Comparison of ENCODE assay signal across 16 mouse cellular contexts in the genomic region with DNA sequence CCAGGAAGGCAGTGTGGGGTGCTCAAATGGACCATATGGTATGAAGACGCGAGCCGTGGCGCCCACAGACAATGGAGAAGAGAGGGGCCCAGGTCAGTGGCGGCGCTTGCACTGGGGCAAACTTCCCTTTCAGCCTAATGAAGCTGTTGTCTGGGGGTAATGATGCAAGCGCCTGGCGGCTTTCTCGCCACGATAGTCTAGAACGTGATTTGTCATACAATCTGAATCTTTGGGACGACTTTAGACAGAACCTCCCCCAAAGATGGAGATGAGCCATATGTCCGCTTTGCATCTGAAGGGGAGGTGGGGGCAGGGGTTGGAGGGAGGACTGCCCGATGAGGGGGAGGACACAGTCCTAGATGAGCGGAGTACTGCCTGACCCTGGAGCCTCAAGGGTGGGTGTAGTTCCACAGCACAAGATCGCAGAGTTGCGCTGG. TPM values are rescaled to one million over a fixed set of nuclear protein-coding genes. Genes with fewer than 3 reads are reported as not detected.
DNase-seq lines count a peak whose midpoint lies in the region; ATAC-seq and TF ChIP-seq lines count a peak whose summit lies in the region.
"Had no signal": no experiment of that assay in that cellular context is flagged by ENCODE, and none has a peak within 500 bp of the region (broad histone marks: within the 10 kb centered on the region; RNA-seq: fewer than 3 reads in every experiment).

No protein-coding gene starts in this region.

- no peak overlapping the region for H3K4me2 ChIP-seq in kidney, embryonic 16.5 days (replicated peaks; ENCODE audit: low read depth, low read length)
- H3K4me2 ChIP-seq in hindbrain, embryonic 13.5 days, result no peak overlapping the region
- H3K4me2 ChIP-seq in neural tube, embryonic 14.5 days (ENCODE audit: low read depth, low read length), result no peak overlapping the region
- H3K4me2 ChIP-seq: heart, embryonic 11.5 days had no signal

- H3K9me3 ChIP-seq in kidney, embryonic 16.5 days (ENCODE audit: low read length), result no peaks in the 10 kb centered on the region
- H3K9me3 ChIP-seq in embryonic facial prominence, embryonic 10.5 days, result no peaks in the 10 kb centered on the region
- H3K9me3 ChIP-seq in hindbrain, embryonic 13.5 days, result no peaks in the 10 kb centered on the region
- H3K9me3 ChIP-seq in neural tube, embryonic 14.5 days (ENCODE audit: control insufficient read depth, low read length), result no peaks in the 10 kb centered on the region

- H3K4me1 ChIP-seq in kidney, embryonic 16.5 days (ENCODE audit: insufficient read depth, low read length), result peaks cover 5% of the 10 kb centered on the region; the same call in 1 of the 2 replicates
- peaks cover 45% of the 10 kb centered on the region for H3K4me1 ChIP-seq in embryonic facial prominence, embryonic 10.5 days
- H3K4me1 ChIP-seq in hindbrain, embryonic 13.5 days (replicated peaks), result peaks cover 37% of the 10 kb centered on the region
- H3K4me1 ChIP-seq in neural tube, embryonic 14.5 days (ENCODE audit: control insufficient read depth, insufficient read depth, low read length), result 0 out of 2 replicates have a peak, but pooled peaks cover 3% of the 10 kb centered on the region
- no peaks in the 10 kb centered on the region for H3K4me1 ChIP-seq in kidney, adult 2 months (ENCODE audit: control insufficient read depth, insufficient read depth, low read length)

- H3K27ac ChIP-seq in kidney, embryonic 16.5 days (ENCODE audit: low read length), result no peak overlapping the region
- peak overlapping the region; percentile 5; the same call in 1 of the 2 replicates for H3K27ac ChIP-seq in embryonic facial prominence, embryonic 10.5 days (replicated peaks)
- no peak overlapping the region for H3K27ac ChIP-seq in hindbrain, embryonic 13.5 days
- no peak overlapping the region for H3K27ac ChIP-seq in neural tube, embryonic 14.5 days (ENCODE audit: low read depth, low read length)
- no peak overlapping the region for H3K27ac ChIP-seq in kidney, adult 2 months (ENCODE audit: insufficient read depth, low read depth, low read length)

- no peak overlapping the region for H3K9ac ChIP-seq in kidney, embryonic 16.5 days (replicated peaks; ENCODE audit: low read length)
- H3K9ac ChIP-seq in hindbrain, embryonic 13.5 days, result no peak overlapping the region
- no peak overlapping the region for H3K9ac ChIP-seq in neural tube, embryonic 14.5 days (replicated peaks; ENCODE audit: low read depth, low read length)

- peaks cover 82% of the 10 kb centered on the region for H3K27me3 ChIP-seq in kidney, embryonic 16.5 days (ENCODE audit: insufficient read depth, low read length)
- peaks cover 99% of the 10 kb centered on the region for H3K27me3 ChIP-seq in embryonic facial prominence, embryonic 10.5 days (replicated peaks; ENCODE audit: low read depth, poor library complexity, severe bottlenecking)
- H3K27me3 ChIP-seq in hindbrain, embryonic 13.5 days, result peaks cover 99% of the 10 kb centered on the region
- peaks cover 69% of the 10 kb centered on the region for H3K27me3 ChIP-seq in neural tube, embryonic 14.5 days (ENCODE audit: control insufficient read depth, insufficient read depth, low read length)
- peaks cover 2% of the 10 kb centered on the region; the same call in 1 of the 2 replicates for H3K27me3 ChIP-seq in kidney, adult 2 months (replicated peaks; ENCODE audit: control insufficient read depth, insufficient read depth, low read length)

- H3K36me3 ChIP-seq in kidney, embryonic 16.5 days (ENCODE audit: insufficient read depth, low read length), result no peaks in the 10 kb centered on the region
- no peaks in the 10 kb centered on the region for H3K36me3 ChIP-seq in embryonic facial prominence, embryonic 10.5 days (replicated peaks)
- no peaks in the 10 kb centered on the region for H3K36me3 ChIP-seq in hindbrain, embryonic 13.5 days
- H3K36me3 ChIP-seq in neural tube, embryonic 14.5 days (ENCODE audit: control insufficient read depth, insufficient read depth, low read length), result no peaks in the 10 kb centered on the region
- H3K36me3 ChIP-seq in kidney, adult 2 months (ENCODE audit: control insufficient read depth, insufficient read depth, low read length), result no peaks in the 10 kb centered on the region

- ATAC-seq in kidney, embryonic 16.5 days (ENCODE audit: low FRiP score, low TSS enrichment), result 0 out of 2 replicates have a peak, but pooled peaks have one; percentile 27
- ATAC-seq in hindbrain, embryonic 13.5 days (ENCODE audit: low FRiP score), result 0 out of 2 replicates have a peak, but pooled peaks have one; percentile 33
- ATAC-seq in neural tube, embryonic 14.5 days (ENCODE audit: low read depth), result peak; percentile 9; the same call in 1 of the 2 replicates
- ATAC-seq in erythroblast, adult 5-6 weeks (replicated peaks; ENCODE audit: low FRiP score, poor library complexity, severe bottlenecking), result no peak
- ATAC-seq: lung, postnatal 0 days had no signal

- TF ChIP-seq CTCF in kidney, adult 2 months (conservative IDR thresholded peaks at IDR 0.05; ENCODE audit: insufficient read depth, insufficient read length, low read depth, low read length), result no peak

- DNase-seq in kidney, postnatal 10 days, result no peak
- peak; percentile 32 for DNase-seq in embryonic facial prominence, embryonic 10.5 days (ENCODE audit: low spot score)
- no peak for DNase-seq in adrenal gland, adult 2 months
- DNase-seq in kidney, adult 2 months, result no peak
- DNase-seq: kidney, postnatal 14 days; liver; thymus, postnatal 25 days had no signal

- H3K4me3 ChIP-seq in kidney, embryonic 16.5 days (ENCODE audit: low read length), result no peak overlapping the region
- peak overlapping the region; percentile 6; the same call in 1 of the 2 replicates for H3K4me3 ChIP-seq in embryonic facial prominence, embryonic 10.5 days
- H3K4me3 ChIP-seq in hindbrain, embryonic 13.5 days, result no peak overlapping the region
- H3K4me3 ChIP-seq in neural tube, embryonic 14.5 days (ENCODE audit: low read depth, low read length), result no peak overlapping the region
- no peak overlapping the region for H3K4me3 ChIP-seq in kidney, adult 2 months (ENCODE audit: insufficient read depth, low read depth, low read length)

- WGBS in kidney, embryonic 16.5 days, result under 1% methylated on average over 17 of the region's 17 CpGs
- 1% methylated on average over 17 of the region's 17 CpGs for WGBS in embryonic facial prominence, embryonic 10.5 days
- WGBS in hindbrain, embryonic 13.5 days, result 1% methylated on average over 17 of the region's 17 CpGs
- WGBS in neural tube, embryonic 14.5 days, result 0% methylated on average over 17 of the region's 17 CpGs
- 4% methylated on average over 17 of the region's 17 CpGs for WGBS in kidney, adult 2 months

- TF ChIP-seq POLR2A in kidney, adult 2 months (IDR thresholded peaks at IDR 0.05; ENCODE audit: low read depth, low read length), result no peak

RNA-seq across cellular contexts. Expression of a gene that starts 8.4 kb away (rescaled TPM):
- polyA plus RNA-seq in kidney, embryonic 16.5 days (2015; fragmentation: Nextera tagmentation; extraction: Ambion mirVana), result not detected in 2 replicates
- polyA plus RNA-seq in embryonic facial prominence, embryonic 10.5 days (2016; fragmentation: Nextera tagmentation; extraction: Ambion mirVana), result 11.2 and 15.5 TPM in 2 replicates
- 5.9 and 9.8 TPM in 2 replicates for polyA plus RNA-seq in hindbrain, embryonic 13.5 days (2015; fragmentation: Nextera tagmentation; extraction: Ambion mirVana)
- 0.15 and 0.16 TPM in 2 replicates for polyA plus RNA-seq in neural tube, embryonic 14.5 days (2014; fragmentation: Nextera tagmentation; extraction: Ambion mirVana)
- total RNA-seq in adrenal gland, adult 2 months (2021), result not detected
- not detected in 2 replicates for polyA plus RNA-seq in adrenal gland, adult 2 months (2012; rRNA removed)
- total RNA-seq in erythroblast, adult 5-6 weeks (2015; ENCODE audit: low replicate concordance), result not detected in 2 replicates
- total RNA-seq in erythroblast, adult 5-6 weeks (2017; ENCODE audit: low replicate concordance), result not detected in 2 replicates
- not detected in 2 replicates for polyA plus RNA-seq in kidney, adult 2 months (2012; rRNA removed)
- total RNA-seq: adrenal gland, adult 18-20 months; hematopoietic stem cell, adult 5-6 weeks; monocyte, adult 5-6 weeks had no signal
- polyA plus RNA-seq: lung, postnatal 0 days had no signal

RNA-seq across cellular contexts. Expression of a gene that starts 36.0 kb away (rescaled TPM):
- polyA plus RNA-seq in kidney, embryonic 16.5 days (2015; fragmentation: Nextera tagmentation; extraction: Ambion mirVana), result 23.4 and 25.1 TPM in 2 replicates
- 23.8 and 40.2 TPM in 2 replicates for polyA plus RNA-seq in embryonic facial prominence, embryonic 10.5 days (2016; fragmentation: Nextera tagmentation; extraction: Ambion mirVana)
- 4.9 and 8.2 TPM in 2 replicates for polyA plus RNA-seq in hindbrain, embryonic 13.5 days (2015; fragmentation: Nextera tagmentation; extraction: Ambion mirVana)
- polyA plus RNA-seq in neural tube, embryonic 14.5 days (2014; fragmentation: Nextera tagmentation; extraction: Ambion mirVana), result 1.6 and 2.5 TPM in 2 replicates
- total RNA-seq in adrenal gland, adult 2 months (2021), result 10 to 100 TPM; 49.3 to 65.0 TPM
- polyA plus RNA-seq in adrenal gland, adult 2 months (2012; rRNA removed), result 55.9 and 59.6 TPM in 2 replicates
- total RNA-seq in erythroblast, adult 5-6 weeks (2015; ENCODE audit: low replicate concordance), result 0.84 TPM in 1 of 2 replicates, not detected in the other
- 0.42 and 0.51 TPM in 2 replicates for total RNA-seq in erythroblast, adult 5-6 weeks (2017; ENCODE audit: low replicate concordance)
- polyA plus RNA-seq in kidney, adult 2 months (2012; rRNA removed), result 50.5 and 57.2 TPM in 2 replicates
- total RNA-seq: monocyte, adult 5-6 weeks had no signal
